Mouse (Mus musculus): ENCODE measurements around the gene Pdcd1lg2. TPM values are rescaled to one million over a fixed set of nuclear protein-coding genes. Genes with fewer than 3 reads are reported as not detected.

Pdcd1lg2 gene
- polyA plus RNA-seq, 1 experiment, result not detected

DNA sequence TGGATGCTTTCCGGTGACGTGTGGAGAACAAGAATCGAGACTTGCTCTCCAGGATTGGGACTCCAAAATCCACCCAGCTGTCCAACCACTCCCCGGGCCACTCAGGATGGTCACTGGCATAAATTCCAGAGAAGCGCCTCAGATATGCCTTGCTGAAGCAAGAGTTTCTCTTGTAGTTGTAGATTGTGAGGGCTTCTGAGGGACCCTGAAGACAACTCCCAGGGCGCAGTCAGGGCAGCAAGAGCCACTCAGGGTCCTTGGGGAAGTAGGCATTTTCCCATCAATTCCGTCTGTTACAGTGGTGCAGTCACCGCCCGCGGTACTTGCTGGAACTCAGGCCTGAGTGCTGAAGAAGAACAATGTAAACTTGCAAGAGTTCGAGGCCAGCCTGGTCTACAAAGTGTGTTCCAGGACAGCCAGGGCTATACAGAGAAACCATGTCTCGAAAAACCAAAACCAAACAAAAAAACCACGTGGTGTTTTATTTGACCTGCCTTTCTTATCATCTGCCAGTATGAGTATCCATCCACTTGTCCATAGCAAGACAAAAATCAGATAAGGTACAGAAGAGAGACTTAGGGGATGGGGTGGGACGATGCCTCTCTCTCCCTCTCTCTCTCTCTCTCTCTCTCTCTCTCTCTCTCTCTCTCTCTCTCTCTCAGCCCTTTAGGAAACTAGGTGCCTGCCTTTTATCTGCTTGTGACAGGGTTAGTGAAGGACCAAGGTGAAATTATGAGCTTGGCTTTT is 76.8 kb downstream of the Pdcd1lg2 start:
- Histone ChIP-seq H3K4me1 (ENCODE audit: control insufficient read depth, insufficient read depth, low read length) (no peaks in the 10 kb centered on the region), H3K27me3 (ENCODE audit: control insufficient read depth, insufficient read depth, low read length) (no peaks in the 10 kb centered on the region), H3K27ac (ENCODE audit: insufficient read depth, low read length) (no peak overlapping the region), H3K4me3 (replicated peaks; ENCODE audit: insufficient read depth, low read depth, low read length) (no peak overlapping the region)
- 80% methylated on average over 14 of the region's 14 CpGs for WGBS
- no peak for TF ChIP-seq CTCF (IDR thresholded peaks at IDR 0.05; ENCODE audit: borderline replicate concordance, insufficient read depth, low read depth, low read length)
- TF ChIP-seq POLR2A (IDR thresholded peaks at IDR 0.05; ENCODE audit: borderline replicate concordance, insufficient read depth, low read length), result no peak
- no peak for DNase-seq

- Histone ChIP-seq H3K27ac (ENCODE audit: insufficient read depth, low read length) (no peak overlapping the region), H3K27me3 (ENCODE audit: control insufficient read depth, insufficient read depth, low read length) (no peaks in the 10 kb centered on the region), H3K4me1 (ENCODE audit: control insufficient read depth, insufficient read depth, low read length) (no peaks in the 10 kb centered on the region), H3K4me3 (replicated peaks; ENCODE audit: insufficient read depth, low read depth, low read length) (no peak overlapping the region)
- TF ChIP-seq POLR2A (IDR thresholded peaks at IDR 0.05; ENCODE audit: borderline replicate concordance, insufficient read depth, low read length) (no peak), CTCF (IDR thresholded peaks at IDR 0.05; ENCODE audit: borderline replicate concordance, insufficient read depth, low read depth, low read length) (no peak)
- no peak for DNase-seq
- WGBS, result 54% methylated on average over 6 of the region's 6 CpGs
These were observed 77.3 kb downstream of the Pdcd1lg2 start for GRCm38 (mm10) chr19:29488073-29488390.

DNA sequence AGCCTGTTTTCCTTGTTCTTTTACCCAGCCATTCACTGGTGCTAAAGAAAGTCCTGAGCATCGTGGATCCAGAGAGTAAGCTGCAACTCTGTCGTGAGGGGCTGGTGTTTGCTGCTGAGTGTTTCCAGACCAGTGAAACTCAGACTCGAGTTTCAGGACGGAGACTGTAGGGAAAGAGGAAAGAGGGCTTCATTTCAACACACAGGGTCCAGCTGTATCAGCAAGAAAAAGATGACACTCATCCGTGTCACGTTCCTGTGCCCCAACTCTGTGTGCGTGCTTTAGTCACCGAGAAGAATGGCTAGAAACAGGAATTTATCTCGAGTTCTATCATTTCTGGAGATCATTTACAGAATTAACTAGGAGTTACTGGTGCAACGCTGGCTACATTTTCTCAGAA is 77.7 kb downstream of the Pdcd1lg2 start:
- Histone ChIP-seq H3K4me3 (replicated peaks; ENCODE audit: insufficient read depth, low read depth, low read length) (no peak overlapping the region), H3K27me3 (ENCODE audit: control insufficient read depth, insufficient read depth, low read length) (no peaks in the 10 kb centered on the region), H3K27ac (ENCODE audit: insufficient read depth, low read length) (no peak overlapping the region), H3K4me1 (ENCODE audit: control insufficient read depth, insufficient read depth, low read length) (no peaks in the 10 kb centered on the region)
- 60% methylated on average over 10 of the region's 10 CpGs for WGBS
- DNase-seq, result no peak
- no peak for TF ChIP-seq CTCF (IDR thresholded peaks at IDR 0.05; ENCODE audit: borderline replicate concordance, insufficient read depth, low read depth, low read length)
- TF ChIP-seq POLR2A (IDR thresholded peaks at IDR 0.05; ENCODE audit: borderline replicate concordance, insufficient read depth, low read length), result no peak

DNA sequence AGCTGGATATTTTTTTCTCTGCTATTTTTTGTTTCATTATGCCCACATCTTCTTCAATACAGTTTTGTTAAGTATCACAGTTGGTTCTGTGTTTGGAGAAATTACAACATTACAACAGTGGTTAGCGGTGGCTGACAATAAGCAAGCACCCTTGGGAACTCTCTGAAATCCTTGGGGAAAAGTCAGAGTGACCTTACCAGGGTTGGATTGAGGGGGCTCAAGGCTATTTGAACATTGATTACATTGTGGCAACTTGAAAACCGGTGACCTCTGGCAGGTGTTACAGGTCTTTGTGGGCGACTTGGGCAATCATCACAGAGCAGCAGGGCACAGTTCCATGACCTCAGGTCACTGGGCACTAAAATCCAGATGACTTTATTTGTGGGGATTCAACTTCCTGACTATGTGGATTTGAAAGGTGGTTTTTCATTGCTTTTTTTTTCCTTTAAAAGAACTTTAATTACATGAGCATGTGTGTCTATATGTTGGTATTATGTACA is 79.1 kb downstream of the Pdcd1lg2 start:
- H3K4me1 ChIP-seq (ENCODE audit: control insufficient read depth, insufficient read depth, low read length), result no peaks in the 10 kb centered on the region
- 79% methylated on average over 3 of the region's 3 CpGs for WGBS
- TF ChIP-seq POLR2A (IDR thresholded peaks at IDR 0.05; ENCODE audit: borderline replicate concordance, insufficient read depth, low read length) (no peak), CTCF (IDR thresholded peaks at IDR 0.05; ENCODE audit: borderline replicate concordance, insufficient read depth, low read depth, low read length) (no peak)

DNA sequence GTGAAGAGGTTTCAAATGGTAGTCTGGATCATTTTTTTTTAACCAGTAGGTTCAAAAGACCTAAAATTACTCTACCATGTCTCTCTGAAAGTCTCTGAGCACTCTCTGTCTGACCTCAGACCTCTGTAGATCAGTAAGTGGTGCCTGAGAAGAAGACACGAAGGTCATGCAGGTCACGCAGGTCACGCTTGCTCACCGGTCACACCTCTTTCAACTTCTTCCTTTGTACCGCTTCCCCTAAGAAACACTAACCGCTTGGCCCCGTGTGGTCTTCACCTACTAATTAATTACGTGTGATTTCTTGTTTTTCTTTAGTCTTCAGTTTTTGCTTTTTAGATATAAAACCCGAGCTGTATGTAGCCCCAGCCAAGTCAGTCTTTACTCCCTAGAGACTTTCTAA is 80.7 kb downstream of the Pdcd1lg2 start:
- no peak overlapping the region for H3K27ac ChIP-seq (ENCODE audit: insufficient read depth, low read length)
- H3K27me3 ChIP-seq (ENCODE audit: control insufficient read depth, insufficient read depth, low read length), result no peaks in the 10 kb centered on the region
- 70% methylated on average over 9 of the region's 9 CpGs for WGBS
- H3K4me3 ChIP-seq (replicated peaks; ENCODE audit: insufficient read depth, low read depth, low read length), result no peak overlapping the region
- no peak for DNase-seq
- TF ChIP-seq CTCF (IDR thresholded peaks at IDR 0.05; ENCODE audit: borderline replicate concordance, insufficient read depth, low read depth, low read length) (no peak), POLR2A (IDR thresholded peaks at IDR 0.05; ENCODE audit: borderline replicate concordance, insufficient read depth, low read length) (no peak)
- no peaks in the 10 kb centered on the region; the same call in 1 of the 2 replicates for H3K4me1 ChIP-seq (ENCODE audit: control insufficient read depth, insufficient read depth, low read length)

More for the DNA sequence above, 79.1 kb downstream of the Pdcd1lg2 start:
- H3K4me3 ChIP-seq (replicated peaks; ENCODE audit: insufficient read depth, low read depth, low read length), result no peak overlapping the region
- no peaks in the 10 kb centered on the region for H3K27me3 ChIP-seq (ENCODE audit: control insufficient read depth, insufficient read depth, low read length)
- H3K27ac ChIP-seq (ENCODE audit: insufficient read depth, low read length), result no peak overlapping the region
- DNase-seq, result no peak

GRCm38 (mm10) chr19:29494454-29494853 is 83.7 kb downstream of the Pdcd1lg2 start:
- Histone ChIP-seq H3K27ac (ENCODE audit: insufficient read depth, low read length) (no peak overlapping the region), H3K4me1 (ENCODE audit: control insufficient read depth, insufficient read depth, low read length) (no peaks in the 10 kb centered on the region; the same call in 1 of the 2 replicates), H3K27me3 (ENCODE audit: control insufficient read depth, insufficient read depth, low read length) (no peaks in the 10 kb centered on the region), H3K4me3 (replicated peaks; ENCODE audit: insufficient read depth, low read depth, low read length) (no peak overlapping the region)
- DNase-seq, result no peak
- 74% methylated on average over 4 of the region's 4 CpGs for WGBS
- TF ChIP-seq POLR2A (IDR thresholded peaks at IDR 0.05; ENCODE audit: borderline replicate concordance, insufficient read depth, low read length) (no peak), CTCF (IDR thresholded peaks at IDR 0.05; ENCODE audit: borderline replicate concordance, insufficient read depth, low read depth, low read length) (no peak)

- no peak overlapping the region for H3K4me3 ChIP-seq (replicated peaks; ENCODE audit: insufficient read depth, low read depth, low read length)
- H3K27ac ChIP-seq (ENCODE audit: insufficient read depth, low read length), result no peak overlapping the region
- no peaks in the 10 kb centered on the region for H3K27me3 ChIP-seq (ENCODE audit: control insufficient read depth, insufficient read depth, low read length)
- WGBS, result 65% methylated on average over 6 of the region's 6 CpGs
- TF ChIP-seq CTCF (IDR thresholded peaks at IDR 0.05; ENCODE audit: borderline replicate concordance, insufficient read depth, low read depth, low read length) (no peak), POLR2A (IDR thresholded peaks at IDR 0.05; ENCODE audit: borderline replicate concordance, insufficient read depth, low read length) (no peak)
- DNase-seq, result no peak
- H3K4me1 ChIP-seq (ENCODE audit: control insufficient read depth, insufficient read depth, low read length), result no peaks in the 10 kb centered on the region; the same call in 1 of the 2 replicates
These were observed 85.4 kb downstream of the Pdcd1lg2 start for GRCm38 (mm10) chr19:29496001-29496597.
